Mouse (Mus musculus) CH12.LX (cell line): ENCODE data around the gene Rrnad1. TPM values are rescaled to one million over a fixed set of nuclear protein-coding genes. Genes with fewer than 3 reads are reported as not detected.

Source experiments
- DNase-seq: peaks from one replicate; pipeline ENCODE4 v3.0.0-alpha.2; 2013; ENCODE audit errors: extremely low read depth
- H3K27ac ChIP-seq: 2 replicates; pipeline ENCODE4 v1.5.1; 2012; ENCODE audit warnings: low read depth, mild to moderate bottlenecking, control low read depth, moderate library complexity; ENCODE audit not compliant: insufficient read depth
- H3K27me3 ChIP-seq: replicated peaks from 2 replicates; pipeline ENCODE3; 2012; ENCODE audit warnings: inconsistent platforms
- H3K36me3 ChIP-seq, 2 experiments: replicated peaks in 1 of 2; 2 replicates each; pipeline versions ENCODE3 to v1.6.1; 2012; ENCODE audit warnings: inconsistent platforms in 1 of 2, low read length in 1 of 2, mild to moderate bottlenecking in 1 of 2, mixed read lengths in 1 of 2, moderate library complexity in 1 of 2; ENCODE audit not compliant: control insufficient read depth in 1 of 2, insufficient read depth in 1 of 2
- H3K4me1 ChIP-seq, 2 experiments: 2 replicates each; pipeline ENCODE4 v1.6.1; 2012; ENCODE audit warnings: inconsistent platforms in 1 of 2, moderate library complexity in 1 of 2; ENCODE audit not compliant: insufficient read depth in 2 of 2, control insufficient read depth in 1 of 2
- H3K4me2 ChIP-seq: 2 replicates; pipeline ENCODE4 v1.6.1; 2012; ENCODE audit warnings: low read depth, mild to moderate bottlenecking, control low read depth; ENCODE audit not compliant: poor library complexity, insufficient read depth, severe bottlenecking
- H3K4me3 ChIP-seq, 3 experiments: fragments of 150-350 bp in 1 of 3; sonication (generic) in 1 of 3; replicated peaks in 1 of 3; 2 replicates each; pipeline versions ENCODE3 to v1.5.1; 2011 to 2012; ENCODE audit warnings: low read depth in 2 of 3, low read length in 2 of 3, mild to moderate bottlenecking in 2 of 3, moderate library complexity in 2 of 3, control low read depth in 1 of 3, improper control_type of control experiment in 1 of 3, inconsistent platforms in 1 of 3, mixed read lengths in 1 of 3; ENCODE audit not compliant: poor library complexity in 1 of 3
- H3K79me2 ChIP-seq: replicated peaks from 2 replicates; pipeline ENCODE4 v1.6.1; 2012; ENCODE audit warnings: mild to moderate bottlenecking, moderate library complexity; ENCODE audit not compliant: control insufficient read depth, poor library complexity, insufficient read depth, severe bottlenecking; ENCODE audit errors: extremely low read depth
- H3K9ac ChIP-seq: 2 replicates; pipeline ENCODE4 v1.6.1; 2012; ENCODE audit warnings: low read depth, mild to moderate bottlenecking, control low read depth, moderate library complexity; ENCODE audit not compliant: insufficient read depth
- H3K9me3 ChIP-seq: replicated peaks from 2 replicates; pipeline ENCODE3; 2012; ENCODE audit warnings: low read length, inconsistent platforms, mixed read lengths
- BHLHE40 ChIP-seq: IDR thresholded peaks from 2 replicates; pipeline ENCODE4 v1.6.1; 2011; ENCODE audit warnings: mild to moderate bottlenecking, low read depth, low read length, improper control_type of control experiment
- CTCF ChIP-seq, 2 experiments: IDR thresholded peaks in 1 of 2; conservative IDR thresholded peaks in 1 of 2; 2 replicates each; pipeline ENCODE4 v1.5.1; 2011 to 2012; ENCODE audit warnings: low read depth in 2 of 2, low read length in 2 of 2, improper control_type of control experiment in 1 of 2, inconsistent platforms in 1 of 2, mild to moderate bottlenecking in 1 of 2, moderate library complexity in 1 of 2
- IRF4 ChIP-seq: IDR thresholded peaks from 2 replicates; pipeline ENCODE4 v1.6.1; 2014; ENCODE audit warnings: low read depth, mild to moderate bottlenecking, inconsistent platforms, low read length, improper control_type of control experiment
- KAT2A ChIP-seq: IDR thresholded peaks from 2 replicates; pipeline ENCODE4 v1.6.1; 2012; ENCODE audit warnings: low read length, improper control_type of control experiment, inconsistent platforms; ENCODE audit not compliant: insufficient replicate concordance
- MAX ChIP-seq: IDR thresholded peaks from 2 replicates; pipeline ENCODE4 v1.6.1; 2011; ENCODE audit warnings: low read length, improper control_type of control experiment
- MAZ ChIP-seq: IDR thresholded peaks from 2 replicates; pipeline ENCODE4 v1.6.1; 2012; ENCODE audit warnings: low read depth, mild to moderate bottlenecking, inconsistent platforms, low read length, improper control_type of control experiment, moderate library complexity
- NELFE ChIP-seq: IDR thresholded peaks from 2 replicates; pipeline ENCODE4 v1.6.1; 2011; ENCODE audit warnings: low read depth, low read length, improper control_type of control experiment
- NRF1 ChIP-seq: IDR thresholded peaks from 2 replicates; pipeline ENCODE4 v1.6.1; 2014; ENCODE audit warnings: low read depth, mild to moderate bottlenecking, inconsistent platforms, low read length, improper control_type of control experiment, moderate library complexity
- RAD21 ChIP-seq: IDR thresholded peaks from 2 replicates; pipeline ENCODE4 v1.6.1; 2011; ENCODE audit warnings: low read depth, mild to moderate bottlenecking, low read length, improper control_type of control experiment, moderate library complexity
- SIN3A ChIP-seq: IDR thresholded peaks from 2 replicates; pipeline ENCODE4 v1.6.1; 2012; ENCODE audit warnings: low read length, improper control_type of control experiment, inconsistent platforms
- TBP ChIP-seq: conservative IDR thresholded peaks from 2 replicates; pipeline ENCODE4 v1.6.1; 2011; ENCODE audit warnings: low read depth, low read length, improper control_type of control experiment
- UBTF ChIP-seq: IDR thresholded peaks from 2 replicates; pipeline ENCODE4 v1.6.1; 2012; ENCODE audit warnings: low read depth, mild to moderate bottlenecking, inconsistent platforms, low read length, improper control_type of control experiment, moderate library complexity
- USF1 ChIP-seq: IDR thresholded peaks from 2 replicates; pipeline ENCODE4 v1.6.1; 2014; ENCODE audit warnings: low read depth, mild to moderate bottlenecking, inconsistent platforms, low read length, improper control_type of control experiment
- ZC3H11A ChIP-seq: IDR thresholded peaks from 2 replicates; pipeline ENCODE4 v1.6.1; 2012; ENCODE audit warnings: low read depth, mild to moderate bottlenecking, inconsistent platforms, low read length, improper control_type of control experiment
- ZKSCAN1 ChIP-seq: IDR thresholded peaks from 2 replicates; pipeline ENCODE4 v1.6.1; 2012; ENCODE audit warnings: low read depth, inconsistent platforms, low read length, improper control_type of control experiment, borderline replicate concordance
- ZMIZ1 ChIP-seq: IDR thresholded peaks from 2 replicates; pipeline ENCODE4 v1.6.1; 2012; ENCODE audit warnings: low read depth, mild to moderate bottlenecking, inconsistent platforms, low read length, improper control_type of control experiment
- ZNF384 ChIP-seq: IDR thresholded peaks from 2 replicates; pipeline ENCODE4 v1.6.1; 2012; ENCODE audit warnings: low read depth, low read length, improper control_type of control experiment, inconsistent platforms
- dilution Hi-C: fragments of 300-500 bp; cut with MboI; formaldehyde crosslinking; loops from 2 replicates; pipeline ENCODE4 v1.14.3; 2020; ENCODE audit warnings: low sequenced_read_pairs; ENCODE audit not compliant: extremely low pct_unique_long_range_greater_than_20kb, extremely low pct_ligation_motif_present
- in situ Hi-C: fragments of 300-500 bp; cut with MboI; formaldehyde crosslinking; loops from 3 replicates; pipeline ENCODE4 v1.14.3; 2019; ENCODE audit warnings: low sequenced_read_pairs, low pct_ligation_motif_present, low pct_unique_long_range_greater_than_20kb, mixed read lengths
- polyA plus RNA-seq: library from polyadenylated mRNA; unstranded; fragments of >175 nt; gene quantifications from 2 replicates; pipeline ENCODE4 v1.2.1, GENCODE M21; 2012; ENCODE audit warnings: low read depth; ENCODE audit not compliant: insufficient read length
- total RNA-seq, 2 experiments: library from RNA; depleted of rRNA; stranded (reverse); fragments of 300-350 nt in 1 of 2; fragments of >200 nt in 1 of 2; gene quantifications; 2 replicates each; pipeline ENCODE4 v1.2.3; 2012 to 2014

The Rrnad1 gene
- total and polyA plus RNA-seq, 3 experiments = 8.0 to 12.5 (median 11.4) TPM

DNA sequence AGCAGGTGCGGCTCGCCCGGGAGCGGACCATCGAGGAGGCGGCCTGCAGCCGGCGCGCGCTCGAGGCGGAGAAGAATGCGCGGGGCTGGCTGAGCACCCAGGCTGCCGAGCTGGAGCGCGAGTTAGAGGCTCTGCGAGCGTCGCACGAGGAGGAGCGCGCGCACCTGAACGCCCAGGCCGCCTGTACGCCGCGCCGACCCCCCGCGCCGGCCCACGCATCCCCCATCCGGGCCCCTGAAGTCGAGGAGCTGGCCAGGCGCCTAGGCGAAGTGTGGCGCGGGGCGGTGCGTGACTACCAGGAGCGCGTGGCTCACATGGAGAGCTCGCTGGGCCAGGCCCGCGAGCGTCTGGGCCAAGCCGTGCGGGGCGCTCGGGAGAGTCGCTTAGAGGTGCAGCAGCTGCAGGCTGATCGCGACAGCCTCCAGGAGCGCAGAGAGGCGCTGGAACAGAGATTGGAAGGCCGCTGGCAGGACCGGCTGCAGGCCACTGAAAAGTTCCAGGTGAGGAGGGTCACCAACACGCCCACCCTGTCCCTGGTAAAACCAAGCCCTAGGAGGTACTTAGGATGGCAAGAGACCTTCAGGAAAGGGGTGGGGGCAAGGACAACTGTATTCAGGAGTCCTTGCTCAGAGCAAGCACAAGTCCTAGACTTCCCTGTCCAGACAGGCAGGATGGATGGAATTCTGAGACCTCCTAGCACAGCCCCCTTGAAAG, 41.1 kb upstream of the Rrnad1 start:
- Histone ChIP-seq H3K27ac (no peak overlapping the region), H3K9me3 (peaks cover 10% of the 10 kb centered on the region), H3K4me3 (no peak overlapping the region), H3K27me3 (peaks cover 36% of the 10 kb centered on the region), H3K4me2 (no peak overlapping the region)
- DNase-seq = no peak
- dilution Hi-C loops = no loop called here
- TF ChIP-seq SIN3A (no peak), NELFE (no peak), KAT2A (no peak), ZKSCAN1 (no peak), BHLHE40 (no peak), USF1 (no peak), CTCF (conservative IDR thresholded peaks at IDR 0.05 in 1 of 2, IDR thresholded peaks at IDR 0.05 in 1 of 2; ENCODE audit: low read depth in 2 of 2, low read length in 2 of 2) (no peak), ZC3H11A (no peak), ZNF384 (no peak), ZMIZ1 (no peak), TBP (no peak), IRF4 (no peak), RAD21 (no peak), UBTF (no peak), MAX (no peak), MAZ (no peak), NRF1 (no peak)
- TF ChIP-seq, all 38 proteins: peak for 0
- Histone ChIP-seq H3K9ac (no peak overlapping the region), H3K36me3 (no peaks in the 10 kb centered on the region), H3K4me1 (peaks cover 2 to 36% of the 10 kb centered on the region in 2 experiments; a peak in 2 of 4 replicates), H3K79me2 (no peaks in the 10 kb centered on the region)
- in situ Hi-C loops = no loop called here

GRCm38 (mm10) chr3:87970939-87971488, 40.5 kb upstream of the Rrnad1 start, which contains the start of gene Nes:
Gene Nes (plus strand): TSS chr3:87971078.
- no peak for DNase-seq
- Histone ChIP-seq H3K4me3 (no peak within 1 kb of the TSS), H3K9me3 (peaks cover 10% of the 10 kb centered on the region), H3K9ac (no peak within 1 kb of the TSS), H3K27ac (no peak within 1 kb of the TSS), H3K4me2 (peak within 1 kb of the TSS; percentile 26; the same call in 1 of the 2 replicates), H3K4me1 (peaks cover 2 to 31% of the 10 kb centered on the region in 2 experiments; a peak in 2 of 4 replicates), H3K36me3 (no peaks in the 10 kb centered on the region), H3K79me2 (no peaks in the 10 kb centered on the region), H3K27me3 (peaks cover 36% of the 10 kb centered on the region)
- in situ Hi-C loops (no loop called here), dilution Hi-C loops (no loop called here)
- TF ChIP-seq KAT2A = no peak
